Mouse (Mus musculus) T-cell, adult 2 months (primary cell): Measurements from ENCODE around the gene Mvb12a.
A peak's percentile ranks its signal among the peaks of the same experiment; 100 is the strongest.

ENCODE experiments used
- DNase-seq: peaks from one replicate; pipeline ENCODE4 v3.0.0; 2022; ENCODE audit warnings: low spot score

The Mvb12a gene

DNA sequence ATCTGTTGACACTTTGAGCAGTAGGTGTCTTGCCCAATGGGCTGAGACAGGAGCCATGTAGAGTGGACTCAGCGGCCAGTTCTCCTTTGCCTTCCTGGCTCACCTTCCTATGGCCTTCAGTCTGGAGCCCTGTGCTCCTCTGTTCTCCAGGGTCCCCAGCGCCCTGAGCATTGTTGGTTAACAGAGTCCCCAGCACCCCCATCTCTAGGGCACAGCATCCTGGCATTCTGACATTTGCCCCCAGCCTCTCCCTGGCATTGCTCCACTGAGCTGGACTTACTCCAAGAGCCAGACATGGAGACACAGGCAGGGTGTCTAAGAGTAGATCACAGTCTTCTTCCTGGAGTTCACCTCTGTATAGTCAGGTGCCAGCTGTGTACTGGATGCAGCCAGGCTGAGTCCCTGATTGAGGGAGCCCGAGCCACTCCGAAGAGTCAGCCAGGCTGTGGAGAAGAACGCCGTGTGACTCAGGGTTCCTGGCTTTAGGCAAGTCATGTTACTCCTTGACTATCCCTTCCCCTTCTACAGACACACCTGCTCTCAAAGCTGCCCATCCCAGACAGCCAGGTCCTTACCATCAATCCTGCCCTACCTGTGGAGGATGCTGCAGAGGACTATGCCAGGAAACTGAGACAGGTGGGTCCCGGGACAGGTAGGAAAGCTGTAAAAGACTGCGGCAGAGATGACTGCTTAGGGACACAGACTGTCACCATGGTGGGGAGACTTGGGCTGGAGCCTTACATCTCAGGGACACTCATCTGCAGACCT, 51.0 kb downstream of the Mvb12a start:
- no peak for DNase-seq

GRCm38 (mm10) chr8:71594324-71594722, 51.6 kb downstream of the Mvb12a start:
- no peak for DNase-seq

DNA sequence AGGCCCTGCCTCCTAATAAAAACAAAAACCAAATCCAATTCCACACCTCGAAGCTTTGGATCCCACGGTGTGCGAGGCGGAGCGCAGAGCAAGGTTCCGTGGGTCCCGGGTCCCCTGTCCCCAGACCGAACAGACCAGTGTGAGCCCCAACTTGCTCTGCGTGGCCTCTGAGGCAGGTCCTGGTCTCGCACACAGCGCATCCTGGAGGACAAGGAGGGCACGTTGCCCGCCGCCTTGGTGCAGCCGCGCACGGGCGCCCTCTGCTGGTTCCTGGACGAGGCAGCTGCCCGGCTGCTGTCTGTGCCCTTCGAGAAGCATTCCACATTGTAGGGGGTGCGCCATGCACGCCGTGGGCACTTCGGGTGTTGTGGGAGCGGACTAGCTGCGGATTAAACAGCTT, 53.1 kb downstream of the Mvb12a start:
- DNase-seq: peak; percentile 87

GRCm38 (mm10) chr8:71596384-71596783, 53.7 kb downstream of the Mvb12a start:
- no peak for DNase-seq

- DNase-seq: no peak
These were observed 54.1 kb downstream of the Mvb12a start for GRCm38 (mm10) chr8:71596798-71597197.

GRCm38 (mm10) chr8:71597451-71597850, 54.7 kb downstream of the Mvb12a start, which contains the start of gene Fam129c:
Gene Fam129c (plus strand): TSS chr8:71597648.
- no peak for DNase-seq
